ENCODE assay signal across 26 mouse cellular contexts in genomic region chr13:30266036-30266435, GRCm38 (mm10).
"Had no signal": no experiment of that assay in that cellular context is flagged by ENCODE, and none has a peak within 500 bp of the region (broad histone marks: within the 10 kb centered on the region; RNA-seq: fewer than 3 reads in every experiment).

No protein-coding gene starts in this region.

- H3K36me3 ChIP-seq: kidney, embryonic 15.5 days; limb, embryonic 12.5 days; limb, embryonic 15.5 days; liver, embryonic 13.5 days; lung, embryonic 15.5 days; midbrain, embryonic 10.5 days; midbrain, embryonic 13.5 days; neural tube, embryonic 13.5 days; stomach, embryonic 15.5 days had no signal

- DNase-seq: kidney, adult 11 months; kidney, adult 8-10 months; kidney, postnatal 10 days; kidney, postnatal 36 days; layer of hippocampus, postnatal 36 days; left cerebral cortex, postnatal 4 days; liver, embryonic 13.5 days; lung, adult 18-20 months; lung, postnatal 10 days; lung, postnatal 36 days; retina, postnatal 1 day; right cerebral cortex, postnatal 25 days; spleen, adult 18-20 months; thymus, postnatal 25 days had no signal

- H3K27me3 ChIP-seq: kidney, embryonic 15.5 days; limb, embryonic 12.5 days; limb, embryonic 15.5 days; liver, embryonic 13.5 days; lung, embryonic 15.5 days; megakaryocyte, embryonic 14.5 days; midbrain, embryonic 13.5 days; neural tube, embryonic 13.5 days; stomach, embryonic 15.5 days had no signal

- H3K4me1 ChIP-seq: limb, embryonic 12.5 days; limb, embryonic 15.5 days; liver, embryonic 13.5 days; lung, embryonic 15.5 days; midbrain, embryonic 10.5 days; midbrain, embryonic 13.5 days; stomach, embryonic 15.5 days had no signal

- ATAC-seq: midbrain, embryonic 13.5 days; midbrain, embryonic 16.5 days had no signal

- H3K4me3 ChIP-seq: kidney, embryonic 15.5 days; left cerebral cortex, adult 2 months; limb, embryonic 12.5 days; limb, embryonic 15.5 days; liver, embryonic 13.5 days; lung, embryonic 15.5 days; megakaryocyte, embryonic 14.5 days; midbrain, embryonic 10.5 days; midbrain, embryonic 13.5 days; myocyte; neural tube, embryonic 13.5 days; stomach, embryonic 15.5 days had no signal

- H3K27ac ChIP-seq: kidney, embryonic 15.5 days; left cerebral cortex, adult 2 months; limb, embryonic 12.5 days; limb, embryonic 15.5 days; liver, embryonic 13.5 days; lung, embryonic 15.5 days; midbrain, embryonic 10.5 days; midbrain, embryonic 13.5 days; neural tube, embryonic 13.5 days; stomach, embryonic 15.5 days had no signal

- H3K9ac ChIP-seq: kidney, embryonic 15.5 days; limb, embryonic 12.5 days; limb, embryonic 15.5 days; liver, embryonic 13.5 days; lung, embryonic 15.5 days; midbrain, embryonic 13.5 days; neural tube, embryonic 13.5 days; stomach, embryonic 15.5 days had no signal

- H3K9me3 ChIP-seq: kidney, embryonic 15.5 days; limb, embryonic 15.5 days; liver, embryonic 13.5 days; lung, embryonic 15.5 days; neural tube, embryonic 13.5 days; stomach, embryonic 15.5 days had no signal

- H3K4me2 ChIP-seq: kidney, embryonic 15.5 days; limb, embryonic 12.5 days; limb, embryonic 15.5 days; liver, embryonic 13.5 days; lung, embryonic 15.5 days; midbrain, embryonic 13.5 days; neural tube, embryonic 13.5 days; stomach, embryonic 15.5 days had no signal
